Mouse (Mus musculus): ENCODE results near the gene Dab2. TPM values are rescaled to one million over a fixed set of nuclear protein-coding genes. Genes with fewer than 3 reads are reported as not detected.

Dab2 gene
- polyA plus RNA-seq, 1 experiment = 550 TPM

DNA sequence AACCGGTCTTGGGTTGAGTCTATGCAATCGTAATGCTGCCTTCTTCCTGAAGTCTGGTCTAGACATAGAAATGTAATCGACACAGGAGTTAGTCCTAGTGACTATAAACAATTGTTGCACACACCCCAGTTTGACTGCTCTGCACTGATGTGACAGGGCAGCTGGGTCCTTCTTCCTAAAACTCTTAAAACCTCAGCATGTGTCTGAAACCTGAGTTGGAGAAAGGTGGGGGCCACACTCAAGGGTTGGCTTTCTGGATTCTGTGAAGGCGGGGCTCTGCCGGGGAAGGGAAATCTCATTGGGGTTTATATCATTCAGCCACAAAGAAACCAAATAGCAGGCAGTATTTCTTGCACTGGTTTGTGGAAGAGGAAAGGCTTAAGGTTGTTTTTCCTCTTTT lies 104.6 kb downstream of the Dab2 start:
- peaks cover 55% of the 10 kb centered on the region for H3K4me1 ChIP-seq (ENCODE audit: control insufficient read depth, insufficient read depth, low read length)
- no peak overlapping the region for H3K4me3 ChIP-seq (ENCODE audit: insufficient read depth, low read length)
- no peak for TF ChIP-seq CTCF (IDR thresholded peaks at IDR 0.05; ENCODE audit: low read depth, low read length)
- H3K27ac ChIP-seq (ENCODE audit: insufficient read depth, low read depth, low read length) = no peak overlapping the region

DNA sequence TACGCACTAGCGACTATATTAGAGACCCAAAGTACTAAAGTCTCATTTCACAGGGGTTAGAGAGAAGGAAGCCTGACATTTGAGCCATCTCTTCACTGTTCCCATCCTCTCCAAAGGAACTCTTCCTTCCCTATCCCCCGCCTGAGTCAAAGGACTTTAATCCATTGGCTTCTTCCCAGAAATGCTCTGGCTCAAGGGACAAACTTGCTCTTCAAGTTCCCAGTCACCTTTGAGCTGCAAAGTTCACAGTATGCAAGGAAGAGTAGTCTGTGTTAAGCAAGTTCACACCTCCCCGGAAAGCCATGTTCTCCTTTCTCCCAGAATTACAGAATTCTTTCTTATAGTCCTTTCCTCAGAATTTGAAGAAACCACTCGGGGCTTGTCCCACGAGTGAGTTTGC lies 107.2 kb downstream of the Dab2 start:
- H3K27ac ChIP-seq (ENCODE audit: insufficient read depth, low read depth, low read length) = no peak overlapping the region
- H3K4me3 ChIP-seq (ENCODE audit: insufficient read depth, low read length) = no peak overlapping the region
- H3K4me1 ChIP-seq (ENCODE audit: control insufficient read depth, insufficient read depth, low read length) = peaks cover 61% of the 10 kb centered on the region
- TF ChIP-seq POLR2A (IDR thresholded peaks at IDR 0.05; ENCODE audit: borderline replicate concordance, low read depth, low read length) = no peak
- no peak for TF ChIP-seq CTCF (IDR thresholded peaks at IDR 0.05; ENCODE audit: low read depth, low read length)

DNA sequence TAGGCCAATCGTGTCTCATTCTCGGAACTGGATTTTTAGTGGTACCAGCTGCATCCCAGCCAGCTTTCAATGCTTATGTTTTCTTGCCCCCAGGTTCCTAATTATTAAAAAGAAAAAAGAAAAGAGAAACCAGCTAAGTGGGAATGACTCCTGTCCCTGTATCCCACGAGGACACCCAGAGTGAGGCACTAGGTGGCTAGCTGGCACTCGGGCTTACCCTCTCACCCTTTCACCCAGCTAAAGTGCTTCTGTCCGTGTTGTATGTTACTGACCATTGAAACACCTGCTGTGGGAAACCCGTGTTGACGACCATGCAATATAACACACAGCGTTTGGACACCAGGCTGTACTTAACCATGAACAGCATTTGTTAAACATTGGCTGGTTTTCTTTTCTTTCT lies 109.4 kb downstream of the Dab2 start:
- no peak overlapping the region for H3K27ac ChIP-seq (ENCODE audit: insufficient read depth, low read depth, low read length)
- no peak overlapping the region for H3K4me3 ChIP-seq (ENCODE audit: insufficient read depth, low read length)
- H3K4me1 ChIP-seq (ENCODE audit: control insufficient read depth, insufficient read depth, low read length) = peaks cover 71% of the 10 kb centered on the region
- no peak for TF ChIP-seq POLR2A (IDR thresholded peaks at IDR 0.05; ENCODE audit: borderline replicate concordance, low read depth, low read length)
- TF ChIP-seq CTCF (IDR thresholded peaks at IDR 0.05; ENCODE audit: low read depth, low read length) = no peak

DNA sequence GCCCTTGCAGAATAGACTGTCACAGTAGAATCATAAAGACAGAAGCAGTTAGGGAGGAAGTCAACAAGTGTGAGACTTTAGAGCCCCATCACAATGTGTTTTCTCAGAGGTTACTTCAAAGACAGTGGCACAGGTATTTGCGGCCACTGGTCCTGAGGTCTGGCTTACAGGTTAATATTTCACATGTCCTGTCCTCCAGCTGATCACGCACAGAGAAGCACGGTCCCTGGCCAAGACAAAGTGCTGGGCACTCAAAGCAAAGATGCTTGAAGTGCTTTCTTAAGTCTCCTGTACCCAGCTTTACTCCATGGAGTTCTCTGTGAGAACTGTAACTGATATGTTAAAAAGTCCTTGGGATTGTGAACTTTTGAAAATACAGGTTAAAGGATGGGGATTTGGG lies 110.6 kb downstream of the Dab2 start:
- Histone ChIP-seq H3K4me1 (ENCODE audit: control insufficient read depth, insufficient read depth, low read length) (peaks cover 73% of the 10 kb centered on the region), H3K4me3 (ENCODE audit: insufficient read depth, low read length) (no peak overlapping the region), H3K27ac (ENCODE audit: insufficient read depth, low read depth, low read length) (peak overlapping the region; percentile 56)
- TF ChIP-seq CTCF (IDR thresholded peaks at IDR 0.05; ENCODE audit: low read depth, low read length) (no peak), POLR2A (IDR thresholded peaks at IDR 0.05; ENCODE audit: borderline replicate concordance, low read depth, low read length) (no peak)

DNA sequence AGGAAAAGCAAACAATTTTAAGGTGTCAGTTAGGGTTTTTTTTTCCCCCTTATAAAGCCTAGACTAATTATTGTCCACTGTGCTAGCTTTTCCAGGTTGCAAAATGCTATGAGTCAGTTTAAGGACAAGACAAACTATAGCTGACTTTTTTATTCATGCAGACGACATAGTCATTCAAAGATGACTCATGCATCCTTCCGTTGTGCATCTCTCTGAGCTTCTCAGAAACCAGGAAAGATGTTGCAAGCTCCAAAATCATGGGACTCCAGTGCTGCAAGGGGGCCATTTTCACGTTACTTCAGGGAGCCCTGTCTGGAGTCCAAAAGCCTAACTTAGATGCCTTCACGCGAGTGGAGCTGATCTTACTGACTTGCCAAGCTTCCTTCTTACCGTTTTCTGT lies 111.7 kb downstream of the Dab2 start:
- TF ChIP-seq POLR2A (IDR thresholded peaks at IDR 0.05; ENCODE audit: borderline replicate concordance, low read depth, low read length) (no peak), CTCF (IDR thresholded peaks at IDR 0.05; ENCODE audit: low read depth, low read length) (no peak)
- H3K27ac ChIP-seq (ENCODE audit: insufficient read depth, low read depth, low read length) = peak overlapping the region; percentile 98

DNA sequence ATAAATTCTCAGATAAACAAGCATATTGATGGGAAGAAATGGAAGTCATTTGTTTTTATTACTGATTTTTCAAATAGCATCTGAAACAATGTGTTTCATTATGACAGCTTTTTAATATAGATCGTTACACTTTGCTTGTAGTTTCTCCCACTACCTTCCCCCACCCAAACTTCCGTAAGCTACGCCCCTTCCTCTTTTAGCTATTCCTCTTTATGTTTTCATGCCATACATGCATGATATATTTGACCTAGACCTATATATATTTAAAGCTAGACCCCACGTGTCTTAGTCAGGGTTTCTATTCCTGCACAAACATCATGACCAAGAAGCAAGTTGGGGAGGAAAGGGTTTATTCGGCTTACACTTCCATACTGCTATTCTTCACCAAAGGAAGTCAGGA lies 115.7 kb downstream of the Dab2 start:
- TF ChIP-seq CTCF (IDR thresholded peaks at IDR 0.05; ENCODE audit: low read depth, low read length) (no peak), POLR2A (IDR thresholded peaks at IDR 0.05; ENCODE audit: borderline replicate concordance, low read depth, low read length) (no peak)
- Histone ChIP-seq H3K27ac (ENCODE audit: insufficient read depth, low read depth, low read length) (peak overlapping the region; percentile 60), H3K4me3 (ENCODE audit: insufficient read depth, low read length) (no peak overlapping the region), H3K4me1 (ENCODE audit: control insufficient read depth, insufficient read depth, low read length) (peaks cover 46% of the 10 kb centered on the region)

More for the DNA sequence above, 111.7 kb downstream of the Dab2 start:
- H3K4me1 ChIP-seq (ENCODE audit: control insufficient read depth, insufficient read depth, low read length) = peaks cover 76% of the 10 kb centered on the region
- no peak overlapping the region for H3K4me3 ChIP-seq (ENCODE audit: insufficient read depth, low read length)

DNA sequence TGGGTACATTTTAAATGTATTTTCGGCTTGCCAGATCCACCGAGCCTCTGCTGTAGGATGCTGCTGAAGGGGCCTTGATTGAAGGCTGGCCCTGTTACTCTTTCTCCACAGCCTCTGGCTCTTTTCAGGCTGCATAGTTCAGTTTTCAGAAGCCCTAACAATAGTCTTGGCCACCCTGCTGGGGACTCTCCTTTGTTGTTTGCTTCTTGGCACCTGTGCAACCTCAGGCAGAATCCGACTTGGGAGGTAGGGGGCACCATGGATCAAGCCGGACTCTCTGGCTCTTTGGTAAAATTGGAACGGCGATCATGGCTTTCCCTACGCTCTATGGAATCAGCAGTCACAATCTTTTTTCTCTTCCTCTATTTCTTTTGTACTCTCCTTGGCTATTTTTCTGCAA lies 132.2 kb downstream of the Dab2 start:
- Histone ChIP-seq H3K4me1 (ENCODE audit: control insufficient read depth, insufficient read depth, low read length) (no peaks in the 10 kb centered on the region), H3K27ac (ENCODE audit: insufficient read depth, low read depth, low read length) (no peak overlapping the region)

DNA sequence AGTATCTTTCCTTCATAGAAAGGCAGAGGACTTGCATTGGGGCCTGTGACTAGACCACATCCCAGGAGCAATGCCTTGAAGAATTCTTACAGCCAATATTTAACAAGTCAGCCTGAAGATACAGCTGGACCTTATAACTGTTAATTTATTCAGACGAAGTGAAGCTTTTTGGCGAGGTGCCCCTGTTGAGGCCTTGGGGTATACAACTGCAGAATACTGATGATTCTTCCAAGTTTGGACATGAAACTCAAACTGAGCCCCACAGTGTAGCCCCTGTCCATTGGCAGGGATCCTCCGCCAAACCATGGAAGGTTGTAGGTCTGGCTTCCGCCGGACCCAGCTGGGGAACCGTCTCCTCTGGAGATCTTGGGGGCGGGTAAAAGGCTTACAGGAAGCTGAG lies 132.8 kb downstream of the Dab2 start:
- TF ChIP-seq CTCF (IDR thresholded peaks at IDR 0.05; ENCODE audit: low read depth, low read length) = no peak
- no peak for TF ChIP-seq POLR2A (IDR thresholded peaks at IDR 0.05; ENCODE audit: borderline replicate concordance, low read depth, low read length)
- Histone ChIP-seq H3K4me1 (ENCODE audit: control insufficient read depth, insufficient read depth, low read length) (no peaks in the 10 kb centered on the region), H3K27ac (ENCODE audit: insufficient read depth, low read depth, low read length) (no peak overlapping the region), H3K4me3 (ENCODE audit: insufficient read depth, low read length) (no peak overlapping the region)

More for the DNA sequence above, 132.2 kb downstream of the Dab2 start:
- TF ChIP-seq POLR2A (IDR thresholded peaks at IDR 0.05; ENCODE audit: borderline replicate concordance, low read depth, low read length) = no peak
- no peak for TF ChIP-seq CTCF (IDR thresholded peaks at IDR 0.05; ENCODE audit: low read depth, low read length)
- H3K4me3 ChIP-seq (ENCODE audit: insufficient read depth, low read length) = no peak overlapping the region

DNA sequence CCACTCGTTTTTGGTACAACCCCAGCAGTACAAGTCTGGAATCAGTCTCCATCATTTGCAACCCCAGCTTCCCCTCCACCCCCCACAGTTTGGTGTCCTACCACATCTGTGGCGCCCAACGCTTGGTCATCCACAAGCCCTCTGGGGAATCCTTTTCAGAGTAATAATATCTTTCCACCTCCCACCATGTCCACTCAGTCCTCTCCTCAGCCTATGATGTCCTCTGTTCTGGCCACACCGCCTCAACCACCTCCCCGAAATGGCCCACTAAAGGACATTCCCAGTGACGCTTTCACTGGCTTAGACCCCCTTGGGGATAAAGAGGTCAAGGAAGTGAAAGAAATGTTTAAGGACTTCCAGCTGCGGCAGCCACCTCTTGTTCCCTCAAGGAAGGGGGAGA lies 135.7 kb downstream of the Dab2 start:
- H3K4me1 ChIP-seq (ENCODE audit: control insufficient read depth, insufficient read depth, low read length) = no peaks in the 10 kb centered on the region
- H3K27ac ChIP-seq (ENCODE audit: insufficient read depth, low read depth, low read length) = no peak overlapping the region
- H3K4me3 ChIP-seq (ENCODE audit: insufficient read depth, low read length) = no peak overlapping the region
- TF ChIP-seq CTCF (IDR thresholded peaks at IDR 0.05; ENCODE audit: low read depth, low read length) (no peak), POLR2A (IDR thresholded peaks at IDR 0.05; ENCODE audit: borderline replicate concordance, low read depth, low read length) (no peak)

DNA sequence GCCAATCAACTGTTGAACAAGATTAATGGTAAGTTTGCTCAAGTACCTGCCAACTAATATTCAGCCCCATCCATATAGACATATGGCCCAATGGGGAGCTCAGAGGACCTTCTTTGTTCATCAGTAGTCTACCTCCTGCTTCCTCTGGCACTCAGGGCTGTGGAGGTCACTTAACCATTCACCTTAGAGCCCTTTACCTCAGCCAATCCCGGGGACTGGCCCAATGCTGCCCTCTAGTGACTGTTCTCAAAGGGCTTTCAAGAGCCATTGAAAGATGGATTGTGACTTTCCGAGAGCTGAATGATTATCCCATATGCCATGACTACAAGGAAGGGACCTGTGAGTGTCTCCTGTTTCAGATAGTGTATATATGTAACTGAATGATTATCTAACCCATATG lies 136.2 kb downstream of the Dab2 start:
- Histone ChIP-seq H3K4me3 (ENCODE audit: insufficient read depth, low read length) (no peak overlapping the region), H3K27ac (ENCODE audit: insufficient read depth, low read depth, low read length) (no peak overlapping the region), H3K4me1 (ENCODE audit: control insufficient read depth, insufficient read depth, low read length) (no peaks in the 10 kb centered on the region)
- TF ChIP-seq CTCF (IDR thresholded peaks at IDR 0.05; ENCODE audit: low read depth, low read length) (peak; percentile 44; the same call in 1 of the 2 replicates), POLR2A (IDR thresholded peaks at IDR 0.05; ENCODE audit: borderline replicate concordance, low read depth, low read length) (no peak)

DNA sequence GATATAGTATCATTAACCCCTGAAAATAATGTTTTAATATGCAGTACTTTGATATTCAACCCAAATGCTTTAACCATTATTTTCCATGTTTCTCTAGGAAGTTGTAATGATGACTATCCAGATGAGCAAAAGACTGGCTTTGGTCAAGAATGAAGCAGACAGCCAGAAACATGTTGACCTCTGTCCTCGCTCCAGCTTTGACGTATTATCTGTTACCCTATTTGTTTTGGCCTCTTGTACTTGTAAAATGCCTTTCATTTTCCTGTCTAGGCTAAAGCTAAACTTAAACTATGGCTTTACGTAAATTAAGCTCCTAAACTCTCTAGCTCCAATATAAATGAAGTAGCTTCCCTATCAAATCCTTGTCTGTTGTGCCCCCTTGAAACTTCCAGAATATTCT lies 139.1 kb downstream of the Dab2 start:
- Histone ChIP-seq H3K4me3 (ENCODE audit: insufficient read depth, low read length) (no peak overlapping the region), H3K27ac (ENCODE audit: insufficient read depth, low read depth, low read length) (no peak overlapping the region), H3K4me1 (ENCODE audit: control insufficient read depth, insufficient read depth, low read length) (no peaks in the 10 kb centered on the region)
- TF ChIP-seq POLR2A (IDR thresholded peaks at IDR 0.05; ENCODE audit: borderline replicate concordance, low read depth, low read length) = no peak
- TF ChIP-seq CTCF (IDR thresholded peaks at IDR 0.05; ENCODE audit: low read depth, low read length) = no peak
